Mouse (Mus musculus) B cell, adult 2 months (primary cell): ENCODE data around the gene Pde10a.
A peak's percentile ranks its signal among the peaks of the same experiment; 100 is the strongest.

ENCODE experiments used
- DNase-seq, 2 experiments: peaks; one replicate each; pipeline ENCODE4 v3.0.0; 2022

Gene Pde10a

GRCm38 (mm10) chr17:8986551-8986950, 461.4 kb downstream of the Pde10a start:
- no peak for DNase-seq

- DNase-seq, result no peak
Measured at GRCm38 (mm10) chr17:8987369-8987768, 462.2 kb downstream of the Pde10a start.

GRCm38 (mm10) chr17:8988119-8988807, 463.1 kb downstream of the Pde10a start, which contains the start of gene 1700010I14Rik:
1700010I14Rik (plus strand) TSS chr17:8988333.
- peak; percentile 90 to 92 for DNase-seq

GRCm38 (mm10) chr17:8991160-8991559, 466.0 kb downstream of the Pde10a start:
- DNase-seq, result peak; percentile 54 to 62

- DNase-seq, result no peak
Measured at GRCm38 (mm10) chr17:8995344-8995743, 470.2 kb downstream of the Pde10a start.

GRCm38 (mm10) chr17:9002438-9002837, 477.3 kb downstream of the Pde10a start:
- DNase-seq, result no peak

GRCm38 (mm10) chr17:9004516-9004915, 479.3 kb downstream of the Pde10a start:
- DNase-seq, result no peak

- DNase-seq, result no peak
Measured at GRCm38 (mm10) chr17:9023198-9023942, 498.2 kb downstream of the Pde10a start.

GRCm38 (mm10) chr17:9030181-9030580, 505.0 kb downstream of the Pde10a start:
- DNase-seq, result no peak

GRCm38 (mm10) chr17:9031241-9032141, 506.3 kb downstream of the Pde10a start:
- DNase-seq, result peak; percentile 77 to 78

- no peak for DNase-seq
Measured at GRCm38 (mm10) chr17:9032362-9033044, 507.3 kb downstream of the Pde10a start.

- DNase-seq, result no peak
Measured at GRCm38 (mm10) chr17:9033511-9033910, 508.3 kb downstream of the Pde10a start.

GRCm38 (mm10) chr17:9035561-9036348, 510.6 kb downstream of the Pde10a start:
- DNase-seq, result no peak
